Mouse (Mus musculus): Measurements from ENCODE around the gene Rhobtb3. TPM values are rescaled to one million over a fixed set of nuclear protein-coding genes. Genes with fewer than 3 reads are reported as not detected.
"Not testable (repeated sequence)": the region's sequence is repeated elsewhere in the genome, so short reads cannot be mapped to it uniquely, and the experiment has no call there.

Gene Rhobtb3
- polyA plus RNA-seq, 1 experiment from 2014 or later: 27.4 TPM

DNA sequence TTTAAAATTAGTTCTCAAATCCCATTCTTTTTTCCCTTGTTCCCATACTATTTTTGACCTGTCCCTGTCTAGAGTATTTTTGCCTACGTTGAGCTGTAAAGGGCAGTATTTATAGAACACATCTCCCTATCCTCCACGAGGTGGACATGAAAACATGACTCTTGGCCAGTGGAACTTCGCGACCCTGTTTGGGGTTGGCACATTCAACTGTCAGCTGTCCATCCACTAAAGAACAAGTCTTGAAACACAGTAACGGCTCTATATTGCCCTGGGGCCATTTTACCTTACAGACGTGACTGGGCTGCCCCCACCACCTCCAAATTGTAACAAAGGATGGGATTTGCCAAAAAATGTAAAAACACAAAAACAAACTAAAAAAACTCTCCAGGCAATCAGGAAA is 994 bp downstream of the Rhobtb3 start:
- WGBS: under 1% methylated on average over 6 of the region's 6 CpGs
- peak overlapping the region; percentile 86 for H3K4me3 ChIP-seq
- H3K27me3 ChIP-seq (ENCODE audit: insufficient read depth, poor library complexity, severe bottlenecking): no peaks in the 10 kb centered on the region
- H3K36me3 ChIP-seq: peaks cover 21% of the 10 kb centered on the region
- no peaks in the 10 kb centered on the region for H3K9me3 ChIP-seq
- no peak for DNase-seq (ENCODE audit: low spot score)
- peak overlapping the region; percentile 99 for H3K27ac ChIP-seq
- H3K4me1 ChIP-seq: peaks cover 7% of the 10 kb centered on the region

DNA sequence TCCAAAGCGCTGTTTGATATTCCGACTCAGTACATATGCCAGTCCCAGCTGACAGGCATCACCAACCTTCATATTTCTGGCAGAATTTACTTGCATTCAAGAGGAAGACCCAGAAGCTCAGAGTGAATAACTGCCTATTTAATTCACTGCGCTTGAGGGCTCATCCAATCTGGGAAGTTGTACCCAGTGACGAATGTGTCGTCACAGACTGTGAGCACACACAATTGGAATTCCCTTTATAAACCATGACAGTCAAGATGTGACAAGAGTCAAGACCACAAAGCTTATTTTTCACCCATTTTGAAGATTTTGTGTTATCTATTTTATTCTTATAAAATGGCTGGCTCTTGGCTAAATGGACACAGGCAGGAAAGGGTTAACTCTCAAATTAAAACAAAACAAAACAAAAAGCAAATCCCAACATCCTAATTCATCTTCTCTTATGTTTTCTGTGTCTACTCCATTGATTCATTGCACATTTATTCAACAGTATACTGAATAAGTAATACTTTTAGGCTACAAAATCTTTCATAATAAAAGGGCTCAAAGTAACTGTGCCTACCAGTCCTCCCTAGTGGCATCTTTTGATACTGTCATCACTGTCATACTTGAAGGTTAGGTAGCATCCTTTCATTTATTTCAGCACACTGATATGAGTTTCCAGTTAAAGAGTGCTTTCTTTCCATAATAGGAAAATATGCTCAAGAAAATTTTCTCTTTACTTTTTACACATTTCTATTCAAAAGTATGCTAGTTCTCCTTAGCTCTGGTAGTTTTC is 2.0 kb downstream of the Rhobtb3 start:
- H3K36me3 ChIP-seq: peaks cover 27% of the 10 kb centered on the region
- no peak for DNase-seq (ENCODE audit: low spot score)
- H3K27me3 ChIP-seq (ENCODE audit: insufficient read depth, poor library complexity, severe bottlenecking): no peaks in the 10 kb centered on the region
- peaks cover 7% of the 10 kb centered on the region for H3K4me1 ChIP-seq
- H3K9me3 ChIP-seq: no peaks in the 10 kb centered on the region
- WGBS: 90% methylated on average over 5 of the region's 5 CpGs
- H3K27ac ChIP-seq: no peak overlapping the region
- peak overlapping the region; percentile 86; the same call in 1 of the 2 replicates for H3K4me3 ChIP-seq

DNA sequence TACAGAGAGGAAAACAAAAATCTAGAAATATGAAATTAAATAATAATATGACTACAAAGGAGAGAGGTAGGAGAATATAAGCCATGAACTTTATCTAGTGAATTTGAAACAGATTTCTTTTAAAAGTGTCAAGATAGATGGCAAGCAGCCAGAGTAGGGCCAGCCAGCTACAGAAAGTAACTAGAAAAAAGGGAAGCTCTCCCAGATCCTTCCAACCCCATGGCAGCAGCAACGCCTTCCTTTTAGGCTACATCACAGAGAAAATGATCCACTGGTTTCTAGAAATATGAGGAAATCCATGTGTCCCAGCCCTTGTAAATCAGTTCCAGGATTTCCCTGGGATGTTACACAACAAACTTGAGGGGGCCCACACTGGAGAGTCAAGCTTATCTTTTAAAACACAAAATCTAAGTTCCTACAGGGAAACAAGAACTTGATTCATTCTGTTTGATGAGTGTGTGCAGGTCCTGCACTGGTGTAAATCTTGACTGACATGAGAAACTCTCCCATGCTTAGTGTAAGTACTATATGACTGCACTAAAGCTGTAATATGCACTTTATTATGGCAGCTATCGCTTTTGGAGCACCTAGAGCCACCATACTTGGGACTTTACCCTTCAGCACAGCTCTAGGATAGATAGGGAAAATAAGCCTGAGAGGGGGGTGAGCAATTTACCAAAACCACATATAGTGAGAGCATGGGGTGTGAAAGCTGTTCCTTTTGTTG is 2.8 kb downstream of the Rhobtb3 start:
- no peak overlapping the region; the same call in 1 of the 2 replicates for H3K4me3 ChIP-seq

DNA sequence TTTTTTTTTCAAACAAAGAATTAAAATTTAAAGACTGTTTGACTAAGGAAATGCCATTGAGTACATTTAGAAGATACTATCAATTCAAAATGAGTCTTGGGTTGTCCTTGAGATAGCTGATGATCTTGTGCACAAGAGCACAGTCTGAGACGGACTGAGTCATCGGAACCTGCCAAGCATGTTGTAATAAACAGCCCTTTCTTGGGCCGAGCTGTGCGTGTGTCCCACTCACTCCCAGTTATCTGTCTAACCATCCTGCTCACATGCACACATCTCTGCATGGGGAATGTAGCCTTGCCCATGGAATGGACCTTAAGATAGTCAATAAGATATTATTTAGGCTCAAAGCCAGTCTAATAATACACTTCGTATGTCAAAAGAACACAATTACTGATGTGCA is 4.9 kb downstream of the Rhobtb3 start:
- H3K27me3 ChIP-seq (ENCODE audit: insufficient read depth, poor library complexity, severe bottlenecking): no peaks in the 10 kb centered on the region
- WGBS: 89% methylated on average over 5 of the region's 5 CpGs
- DNase-seq (ENCODE audit: low spot score): no peak
- no peak overlapping the region for H3K27ac ChIP-seq
- peaks cover 27% of the 10 kb centered on the region for H3K36me3 ChIP-seq
- H3K4me1 ChIP-seq: peaks cover 7% of the 10 kb centered on the region
- no peak overlapping the region for H3K4me3 ChIP-seq
- H3K9me3 ChIP-seq: no peaks in the 10 kb centered on the region

More for the DNA sequence above, 2.8 kb downstream of the Rhobtb3 start:
- Histone ChIP-seq H3K4me1 (peaks cover 7% of the 10 kb centered on the region), H3K27ac (no peak overlapping the region), H3K36me3 (peaks cover 27% of the 10 kb centered on the region), H3K27me3 (ENCODE audit: insufficient read depth, poor library complexity, severe bottlenecking) (no peaks in the 10 kb centered on the region), H3K9me3 (no peaks in the 10 kb centered on the region)
- WGBS: 90% methylated on average over 2 of the region's 2 CpGs
- DNase-seq (ENCODE audit: low spot score): no peak

DNA sequence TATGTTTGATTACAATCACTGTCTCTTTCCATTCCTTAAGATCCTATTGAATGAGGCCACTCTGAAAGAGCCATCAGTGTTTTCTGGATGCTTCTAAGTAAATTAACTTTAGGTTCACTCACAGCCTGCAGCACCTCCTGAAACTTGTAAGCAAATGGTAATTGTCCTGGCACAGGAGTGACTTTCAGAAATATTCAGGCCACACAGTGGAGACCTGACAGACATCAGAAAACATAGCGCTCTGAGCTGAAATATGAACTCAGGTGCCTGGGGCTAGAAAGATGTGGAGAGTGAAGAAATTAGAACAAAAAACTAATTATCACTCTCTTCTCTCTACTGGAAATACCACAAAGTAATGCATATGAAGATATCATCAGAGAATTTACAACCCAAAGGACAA is 10.4 kb downstream of the Rhobtb3 start:
- no peaks in the 10 kb centered on the region for H3K9me3 ChIP-seq
- peaks cover 31% of the 10 kb centered on the region for H3K36me3 ChIP-seq
- H3K27me3 ChIP-seq (ENCODE audit: insufficient read depth, poor library complexity, severe bottlenecking): no peaks in the 10 kb centered on the region
- H3K4me3 ChIP-seq: no peak overlapping the region
- DNase-seq (ENCODE audit: low spot score): no peak
- H3K4me1 ChIP-seq: no peaks in the 10 kb centered on the region
- WGBS: 90% methylated on average over 1 of the region's 1 CpGs
- no peak overlapping the region for H3K27ac ChIP-seq

DNA sequence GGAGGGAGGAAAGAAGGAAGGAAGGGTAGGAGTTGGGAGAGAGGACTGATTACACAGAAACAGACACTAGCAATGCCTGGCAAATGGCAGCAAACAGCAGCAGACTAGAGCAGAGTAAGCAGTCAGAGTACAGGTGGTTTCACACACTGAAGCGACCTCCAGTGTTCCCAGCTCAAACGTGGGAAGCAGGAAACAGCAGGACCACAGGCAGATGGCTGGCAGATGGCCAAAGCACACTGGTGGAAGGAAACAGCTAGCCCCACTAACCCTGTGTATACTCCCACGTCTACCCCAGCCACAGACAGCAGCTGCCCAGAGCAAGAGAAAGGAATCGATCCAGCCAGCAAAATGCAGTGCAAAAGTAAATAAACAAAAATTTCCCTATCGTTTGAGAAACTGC is 12.7 kb downstream of the Rhobtb3 start:
- H3K4me1 ChIP-seq: no peaks in the 10 kb centered on the region
- H3K9me3 ChIP-seq: no peaks in the 10 kb centered on the region
- H3K36me3 ChIP-seq: peaks cover 24% of the 10 kb centered on the region
- H3K4me3 ChIP-seq: no peak overlapping the region
- DNase-seq (ENCODE audit: low spot score): peak; percentile 84
- no peak overlapping the region for H3K27ac ChIP-seq
- no peaks in the 10 kb centered on the region for H3K27me3 ChIP-seq (ENCODE audit: insufficient read depth, poor library complexity, severe bottlenecking)
- 31% methylated on average over 5 of the region's 5 CpGs for WGBS

DNA sequence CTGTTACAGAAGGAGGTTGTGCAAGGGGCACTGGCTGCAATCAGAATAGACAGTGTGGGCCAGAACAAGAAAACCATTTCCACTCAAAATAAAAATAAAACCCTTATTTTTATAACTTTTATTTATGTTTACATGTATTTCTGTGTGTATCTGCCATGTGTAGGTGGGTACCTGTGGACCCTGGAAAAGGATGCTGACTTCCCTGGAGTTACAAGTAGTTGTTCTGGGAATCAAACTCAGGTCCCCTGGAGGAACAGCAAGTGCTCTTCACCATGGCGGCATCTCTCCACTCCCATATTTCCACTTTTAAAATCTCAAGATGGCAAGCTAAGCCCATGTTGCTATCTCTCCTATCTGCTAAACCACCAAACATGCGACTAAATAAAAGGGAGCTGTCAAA is 13.1 kb downstream of the Rhobtb3 start:
- WGBS: 51% methylated on average over 2 of the region's 2 CpGs
- peaks cover 24% of the 10 kb centered on the region for H3K36me3 ChIP-seq
- no peaks in the 10 kb centered on the region for H3K27me3 ChIP-seq (ENCODE audit: insufficient read depth, poor library complexity, severe bottlenecking)
- no peak overlapping the region for H3K4me3 ChIP-seq
- DNase-seq (ENCODE audit: low spot score): no peak
- H3K27ac ChIP-seq: no peak overlapping the region
- no peaks in the 10 kb centered on the region for H3K9me3 ChIP-seq
- no peaks in the 10 kb centered on the region for H3K4me1 ChIP-seq

DNA sequence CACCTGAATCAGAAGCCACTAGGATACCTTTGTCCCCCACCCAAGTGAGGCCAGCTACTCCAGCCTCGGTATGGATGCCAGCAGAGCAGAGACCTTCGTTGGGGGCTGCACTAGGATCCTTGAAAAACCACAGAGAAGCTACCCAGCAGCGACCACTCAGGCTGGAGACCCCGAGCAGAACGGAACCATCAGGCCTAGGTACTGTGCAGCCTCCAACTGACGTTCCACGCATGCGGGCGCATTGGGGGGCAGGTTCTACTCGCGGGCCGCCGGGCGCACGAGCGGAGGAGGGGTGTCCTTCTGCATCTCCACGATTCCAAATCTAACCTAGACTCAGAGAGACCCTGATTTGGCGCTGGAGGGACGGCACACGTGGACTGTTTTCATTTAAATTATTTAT is 13.7 kb downstream of the Rhobtb3 start:
- 93% methylated on average over 20 of the region's 20 CpGs for WGBS
- H3K27ac ChIP-seq: no peak overlapping the region
- peaks cover 24% of the 10 kb centered on the region for H3K36me3 ChIP-seq
- H3K4me1 ChIP-seq: no peaks in the 10 kb centered on the region
- H3K4me3 ChIP-seq: no peak overlapping the region
- no peak for DNase-seq (ENCODE audit: low spot score)
- H3K9me3 ChIP-seq: no peaks in the 10 kb centered on the region
- no peaks in the 10 kb centered on the region for H3K27me3 ChIP-seq (ENCODE audit: insufficient read depth, poor library complexity, severe bottlenecking)

DNA sequence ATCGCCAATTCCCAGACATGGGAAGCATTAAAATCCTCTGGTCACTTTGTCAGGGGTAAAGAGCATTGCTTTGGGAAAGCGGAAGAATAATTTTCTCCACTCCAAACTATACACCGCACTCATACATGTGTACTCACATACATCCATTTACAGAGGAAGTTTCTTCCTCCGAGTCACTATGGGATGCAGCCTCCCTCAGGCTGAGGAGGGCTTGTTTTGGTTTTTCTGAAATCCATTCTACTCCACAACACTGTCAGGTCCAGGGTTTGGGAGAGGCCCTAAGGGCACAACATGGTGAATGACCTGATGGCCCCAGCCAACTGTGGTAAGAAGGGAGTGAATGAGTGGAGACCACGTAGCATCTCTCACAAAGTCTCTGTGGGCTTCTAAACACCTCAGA is 14.7 kb downstream of the Rhobtb3 start:
- H3K9me3 ChIP-seq; H3K4me1 ChIP-seq; H3K27ac ChIP-seq; H3K27me3 ChIP-seq (ENCODE audit: insufficient read depth, poor library complexity, severe bottlenecking); H3K4me3 ChIP-seq; DNase-seq (ENCODE audit: low spot score): not testable (repeated sequence)
- peaks cover 24% of the 10 kb centered on the region for H3K36me3 ChIP-seq
- 90% methylated on average over 5 of the region's 5 CpGs for WGBS

DNA sequence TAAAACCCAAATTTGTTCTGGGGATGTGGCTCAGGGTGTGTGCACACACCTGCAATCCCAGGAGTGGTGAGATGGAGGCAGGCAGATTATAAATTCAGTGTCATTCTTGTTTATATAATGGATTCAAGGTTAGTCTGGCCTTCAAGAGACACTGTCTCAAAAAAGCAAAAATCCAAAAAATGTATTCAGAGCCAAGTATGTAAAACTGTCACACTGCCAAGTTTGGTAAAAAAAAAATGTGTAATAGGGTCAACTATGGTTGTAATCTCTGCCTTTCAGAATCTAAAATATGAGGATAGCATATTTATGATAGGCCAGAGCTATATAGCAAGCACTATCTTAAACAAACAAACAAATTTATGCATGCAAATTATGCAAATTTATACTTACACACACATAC is 15.8 kb downstream of the Rhobtb3 start:
- DNase-seq (ENCODE audit: low spot score): no peak
- Histone ChIP-seq H3K36me3 (peaks cover 24% of the 10 kb centered on the region), H3K9me3 (no peaks in the 10 kb centered on the region), H3K4me3 (no peak overlapping the region), H3K27ac (no peak overlapping the region), H3K27me3 (ENCODE audit: insufficient read depth, poor library complexity, severe bottlenecking) (no peaks in the 10 kb centered on the region), H3K4me1 (no peaks in the 10 kb centered on the region)

DNA sequence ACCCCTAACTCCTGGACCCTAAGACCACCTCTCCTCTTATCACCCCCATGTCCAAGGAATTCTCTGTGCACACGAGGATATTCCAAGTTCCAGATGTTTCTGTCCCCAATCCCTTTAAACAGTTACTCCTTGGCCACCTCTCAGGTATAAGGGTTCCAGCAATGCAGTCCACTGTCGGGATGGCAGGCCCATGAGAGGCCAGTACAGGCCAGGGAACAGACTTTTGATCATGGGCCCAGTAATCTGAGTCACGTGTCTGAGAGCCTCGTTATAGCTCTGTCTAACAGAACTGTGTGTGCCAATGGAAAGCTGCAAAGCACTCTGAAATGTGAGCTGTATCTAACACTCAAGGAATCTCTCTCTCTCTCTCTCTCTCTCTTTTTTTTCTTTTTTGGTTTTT is 29.6 kb downstream of the Rhobtb3 start:
- Histone ChIP-seq H3K27me3 (ENCODE audit: insufficient read depth, poor library complexity, severe bottlenecking) (no peaks in the 10 kb centered on the region), H3K4me3 (no peak overlapping the region), H3K36me3 (peaks cover 69% of the 10 kb centered on the region), H3K9me3 (no peaks in the 10 kb centered on the region), H3K4me1 (0 out of 2 replicates have a peak, but pooled peaks cover 4% of the 10 kb centered on the region), H3K27ac (no peak overlapping the region)
- 65% methylated on average over 4 of the region's 4 CpGs for WGBS
- no peak for DNase-seq (ENCODE audit: low spot score)

DNA sequence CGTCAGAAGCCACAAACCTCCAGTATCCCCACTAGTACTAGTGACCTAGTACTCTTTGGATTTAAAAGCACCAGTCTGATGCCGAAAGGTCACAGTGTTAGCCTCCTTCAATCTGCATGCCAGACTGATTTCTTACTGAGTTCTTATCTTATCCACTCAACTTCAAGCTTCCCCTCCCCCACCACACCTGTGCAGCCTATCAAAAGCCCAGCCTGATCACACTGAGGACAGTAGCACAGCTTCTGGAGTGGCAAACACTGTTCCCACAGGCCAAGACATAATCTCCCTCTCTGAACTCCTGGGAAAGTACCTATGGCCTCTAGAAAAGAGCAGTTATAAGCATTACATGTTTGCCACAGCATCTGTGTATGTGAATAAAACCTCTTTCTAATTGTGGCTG is 35.5 kb downstream of the Rhobtb3 start:
- no peaks in the 10 kb centered on the region for H3K27me3 ChIP-seq (ENCODE audit: insufficient read depth, poor library complexity, severe bottlenecking)
- H3K4me3 ChIP-seq: no peak overlapping the region
- WGBS: 32% methylated on average over 2 of the region's 2 CpGs
- H3K27ac ChIP-seq: no peak overlapping the region; the same call in 1 of the 2 replicates
- peaks cover 15% of the 10 kb centered on the region for H3K4me1 ChIP-seq
- no peak for DNase-seq (ENCODE audit: low spot score)
- H3K9me3 ChIP-seq: no peaks in the 10 kb centered on the region
- peaks cover 22% of the 10 kb centered on the region for H3K36me3 ChIP-seq

DNA sequence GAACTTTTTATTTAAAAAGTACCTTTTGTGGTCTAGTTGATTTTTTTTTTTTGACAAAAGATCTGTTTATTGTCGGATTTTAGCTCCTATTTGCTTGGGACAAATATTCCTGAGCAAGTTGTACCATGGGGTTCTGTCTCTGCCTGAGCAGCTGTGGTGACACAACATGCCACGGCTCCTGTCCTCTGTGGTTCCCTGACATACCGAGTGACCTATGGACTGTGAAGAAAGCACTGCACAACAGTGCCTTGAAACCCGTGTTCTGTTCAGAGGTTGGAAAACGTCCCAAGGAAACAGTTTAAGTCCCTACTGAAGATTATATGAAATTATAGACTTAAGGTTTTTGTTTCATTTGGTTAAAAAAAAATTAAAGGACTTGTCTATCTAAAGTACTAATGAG is 36.6 kb downstream of the Rhobtb3 start:
- DNase-seq (ENCODE audit: low spot score): no peak
- H3K4me3 ChIP-seq: no peak overlapping the region
- peaks cover 15% of the 10 kb centered on the region for H3K4me1 ChIP-seq
- H3K27ac ChIP-seq: no peak overlapping the region
- H3K36me3 ChIP-seq: peaks cover 26% of the 10 kb centered on the region
- 77% methylated on average over 5 of the region's 5 CpGs for WGBS
- no peaks in the 10 kb centered on the region for H3K9me3 ChIP-seq
- H3K27me3 ChIP-seq (ENCODE audit: insufficient read depth, poor library complexity, severe bottlenecking): no peaks in the 10 kb centered on the region
